Mouse (Mus musculus) myocyte (in vitro differentiated cells): ENCODE measurements at regions not wholly inside any gene's neighbourhood (a gene's known extent, or its start where the extent isn't known, plus 50 kb on each side); places are given as distances from the start of the nearest gene placed in this dataset.

ENCODE experiments used
- H3K27me3 ChIP-seq: one replicate; pipeline ENCODE4 v1.6.1; 2011; ENCODE audit not compliant: control insufficient read depth, insufficient read depth, insufficient read length
- H3K36me3 ChIP-seq: one replicate; pipeline ENCODE4 v1.6.1; 2011; ENCODE audit not compliant: control insufficient read depth, insufficient read depth
- H3K4me2 ChIP-seq: one replicate; pipeline ENCODE4 v1.6.1; 2011; ENCODE audit warnings: low read depth, control low read depth
- H3K4me3 ChIP-seq: one replicate; pipeline ENCODE4 v1.5.1; 2011; ENCODE audit warnings: mild to moderate bottlenecking, control low read depth, moderate library complexity
- H3K79me2 ChIP-seq: one replicate; pipeline ENCODE4 v1.6.1; 2011; ENCODE audit not compliant: control insufficient read depth, insufficient read depth
- H3ac ChIP-seq: one replicate; pipeline ENCODE4 v1.6.1; 2011; ENCODE audit not compliant: control insufficient read depth, insufficient read length
- CEBPB ChIP-seq: IDR thresholded peaks from 2 replicates; pipeline ENCODE4 v1.6.1; 2011; ENCODE audit warnings: mild to moderate bottlenecking, moderate library complexity; ENCODE audit not compliant: poor library complexity, insufficient read depth, severe bottlenecking
- E2F4 ChIP-seq: IDR thresholded peaks from one replicate; pipeline ENCODE4 v1.6.1; 2011; ENCODE audit warnings: mild to moderate bottlenecking, control low read depth, moderate library complexity; ENCODE audit not compliant: insufficient read depth
- MAX ChIP-seq: IDR thresholded peaks from one replicate; pipeline ENCODE4 v1.6.1; 2011; ENCODE audit warnings: low read depth, mild to moderate bottlenecking, control low read depth
- MYOD1 ChIP-seq, 3 experiments: IDR thresholded peaks; one replicate each; pipeline ENCODE4 v1.6.1; 2011; ENCODE audit warnings: control low read depth in 2 of 3, low read depth in 2 of 3, mild to moderate bottlenecking in 2 of 3, moderate library complexity in 1 of 3; ENCODE audit not compliant: insufficient read length in 2 of 3, control insufficient read depth in 1 of 3
- MYOG ChIP-seq, 3 experiments: IDR thresholded peaks; one replicate each; pipeline ENCODE4 v1.6.1; 2011; ENCODE audit warnings: control low read depth in 2 of 3, low read depth in 2 of 3, mild to moderate bottlenecking in 2 of 3; ENCODE audit not compliant: insufficient read length in 2 of 3, control insufficient read depth in 1 of 3, insufficient read depth in 1 of 3
- POLR2A ChIP-seq: IDR thresholded peaks from one replicate; pipeline ENCODE4 v1.6.1; 2011; ENCODE audit warnings: low read depth, mild to moderate bottlenecking, control low read depth, moderate library complexity; ENCODE audit not compliant: insufficient read length
- POLR2AphosphoS2 ChIP-seq: IDR thresholded peaks from one replicate; pipeline ENCODE4 v1.6.1; 2011; ENCODE audit warnings: low read depth, control low read depth; ENCODE audit not compliant: insufficient read length
- REST ChIP-seq: IDR thresholded peaks from one replicate; pipeline ENCODE4 v1.6.1; 2011; ENCODE audit warnings: mild to moderate bottlenecking, control low read depth, moderate library complexity; ENCODE audit not compliant: insufficient read depth, insufficient read length
- SRF ChIP-seq: IDR thresholded peaks from one replicate; pipeline ENCODE4 v1.6.1; 2011; ENCODE audit warnings: low read depth; ENCODE audit not compliant: control insufficient read depth, insufficient read length
- TCF12 ChIP-seq: IDR thresholded peaks from one replicate; pipeline ENCODE4 v1.6.1; 2011; ENCODE audit warnings: mild to moderate bottlenecking, control low read depth; ENCODE audit not compliant: poor library complexity, insufficient read depth, severe bottlenecking
- TCF3 ChIP-seq: IDR thresholded peaks from one replicate; pipeline ENCODE4 v1.6.1; 2011; ENCODE audit warnings: low read depth, control low read depth; ENCODE audit not compliant: insufficient read length
- USF1 ChIP-seq: IDR thresholded peaks from one replicate; pipeline ENCODE4 v1.6.1; 2011; ENCODE audit warnings: low read depth, mild to moderate bottlenecking, control low read depth, moderate library complexity

- Histone ChIP-seq H3ac (no peak overlapping the region), H3K4me3 (no peak overlapping the region), H3K36me3 (no peaks in the 10 kb centered on the region), H3K27me3 (peaks cover 17% of the 10 kb centered on the region), H3K4me2 (no peak overlapping the region), H3K79me2 (no peaks in the 10 kb centered on the region)
- no peak for TF ChIP-seq TCF12
- TF ChIP-seq SRF = no peak
- peak in 1 of 3 experiments; percentile 15 for TF ChIP-seq MYOD1 (IDR thresholded peaks at IDR 0.05; ENCODE audit: control insufficient read depth in 1 of 3, insufficient read length in 2 of 3, low read depth in 2 of 3)
- TF ChIP-seq REST = no peak
- TF ChIP-seq E2F4 = no peak
- no peak for TF ChIP-seq MYOG (IDR thresholded peaks at IDR 0.05; ENCODE audit: control insufficient read depth in 1 of 3, insufficient read depth in 1 of 3, insufficient read length in 2 of 3, low read depth in 2 of 3)
- TF ChIP-seq MAX = no peak
- no peak for TF ChIP-seq POLR2AphosphoS2
- no peak for TF ChIP-seq POLR2A
- TF ChIP-seq CEBPB = peak; percentile 43; the same call in 1 of the 2 replicates
- TF ChIP-seq USF1 = no peak
- TF ChIP-seq TCF3 = no peak
Measured at GRCm38 (mm10) chr1:63916907-63917650, 148.0 kb upstream of the 4933402D24Rik start.

GRCm38 (mm10) chr1:63910765-63911164 is 141.7 kb upstream of the 4933402D24Rik start:
- H3K4me3 ChIP-seq = no peak overlapping the region
- TF ChIP-seq MYOD1 (IDR thresholded peaks at IDR 0.05; ENCODE audit: control insufficient read depth in 1 of 3, insufficient read length in 2 of 3, low read depth in 2 of 3) (no peak), MYOG (IDR thresholded peaks at IDR 0.05; ENCODE audit: control insufficient read depth in 1 of 3, insufficient read depth in 1 of 3, insufficient read length in 2 of 3, low read depth in 2 of 3) (no peak), TCF3 (no peak), SRF (no peak), TCF12 (no peak), POLR2AphosphoS2 (no peak), POLR2A (no peak), USF1 (no peak), CEBPB (no peak), E2F4 (no peak)
- H3K27me3 ChIP-seq = no peaks in the 10 kb centered on the region
- no peaks in the 10 kb centered on the region for H3K36me3 ChIP-seq
- no peaks in the 10 kb centered on the region for H3K79me2 ChIP-seq
- H3K4me2 ChIP-seq = no peak overlapping the region
- H3ac ChIP-seq = no peak overlapping the region

GRCm38 (mm10) chr1:63909191-63909590 is 140.1 kb upstream of the 4933402D24Rik start:
- H3K79me2 ChIP-seq = no peaks in the 10 kb centered on the region
- TF ChIP-seq POLR2A = no peak
- no peak for TF ChIP-seq SRF
- TF ChIP-seq CEBPB = no peak
- no peak for TF ChIP-seq REST
- TF ChIP-seq E2F4 = no peak
- TF ChIP-seq MYOG (IDR thresholded peaks at IDR 0.05; ENCODE audit: control insufficient read depth in 1 of 3, insufficient read depth in 1 of 3, insufficient read length in 2 of 3, low read depth in 2 of 3) = no peak
- no peak for TF ChIP-seq MYOD1 (IDR thresholded peaks at IDR 0.05; ENCODE audit: control insufficient read depth in 1 of 3, insufficient read length in 2 of 3, low read depth in 2 of 3)
- TF ChIP-seq USF1 = no peak
- H3ac ChIP-seq = no peak overlapping the region
- no peak overlapping the region for H3K4me2 ChIP-seq
- no peaks in the 10 kb centered on the region for H3K36me3 ChIP-seq
- H3K4me3 ChIP-seq = no peak overlapping the region
- peaks cover 5% of the 10 kb centered on the region for H3K27me3 ChIP-seq

GRCm38 (mm10) chr1:63903620-63904019 is 134.6 kb upstream of the 4933402D24Rik start:
- H3K4me2 ChIP-seq = no peak overlapping the region
- no peak overlapping the region for H3K4me3 ChIP-seq
- no peaks in the 10 kb centered on the region for H3K79me2 ChIP-seq
- peaks cover 11% of the 10 kb centered on the region for H3K27me3 ChIP-seq
- no peak for TF ChIP-seq REST
- no peak for TF ChIP-seq TCF12
- no peak for TF ChIP-seq TCF3
- no peak for TF ChIP-seq POLR2A
- no peak for TF ChIP-seq CEBPB
- TF ChIP-seq MAX = no peak
- TF ChIP-seq E2F4 = no peak
- TF ChIP-seq SRF = no peak
- TF ChIP-seq MYOD1 (IDR thresholded peaks at IDR 0.05; ENCODE audit: control insufficient read depth in 1 of 3, insufficient read length in 2 of 3, low read depth in 2 of 3) = no peak
- no peak for TF ChIP-seq USF1
- no peak for TF ChIP-seq MYOG (IDR thresholded peaks at IDR 0.05; ENCODE audit: control insufficient read depth in 1 of 3, insufficient read depth in 1 of 3, insufficient read length in 2 of 3, low read depth in 2 of 3)
- no peak for TF ChIP-seq POLR2AphosphoS2
- H3ac ChIP-seq = no peak overlapping the region
- no peaks in the 10 kb centered on the region for H3K36me3 ChIP-seq
